Mouse (Mus musculus) lung, postnatal 0 days (tissue): ENCODE results near the gene Tmem176b.

Experiments
- CTCF ChIP-seq: IDR thresholded peaks from 2 replicates; pipeline ENCODE4 v1.5.1; 2016; ENCODE audit warnings: antibody characterized with exemption, mild to moderate bottlenecking
- EP300 ChIP-seq: IDR thresholded peaks from 2 replicates; pipeline ENCODE4 v1.6.1; 2016; ENCODE audit warnings: antibody characterized with exemption, mild to moderate bottlenecking, control low read depth

- TF ChIP-seq CTCF (no peak), EP300 (no peak)
These were observed 10.2 kb downstream of the Tmem176b start for GRCm38 (mm10) chr6:48831141-48831540.
